Mouse (Mus musculus) thymus, postnatal 25 days (tissue): ENCODE measurements around the gene Foxe1.

Experiments
- DNase-seq: peaks from one replicate; pipeline ENCODE4 v3.0.0; 2022

Gene Foxe1

DNA sequence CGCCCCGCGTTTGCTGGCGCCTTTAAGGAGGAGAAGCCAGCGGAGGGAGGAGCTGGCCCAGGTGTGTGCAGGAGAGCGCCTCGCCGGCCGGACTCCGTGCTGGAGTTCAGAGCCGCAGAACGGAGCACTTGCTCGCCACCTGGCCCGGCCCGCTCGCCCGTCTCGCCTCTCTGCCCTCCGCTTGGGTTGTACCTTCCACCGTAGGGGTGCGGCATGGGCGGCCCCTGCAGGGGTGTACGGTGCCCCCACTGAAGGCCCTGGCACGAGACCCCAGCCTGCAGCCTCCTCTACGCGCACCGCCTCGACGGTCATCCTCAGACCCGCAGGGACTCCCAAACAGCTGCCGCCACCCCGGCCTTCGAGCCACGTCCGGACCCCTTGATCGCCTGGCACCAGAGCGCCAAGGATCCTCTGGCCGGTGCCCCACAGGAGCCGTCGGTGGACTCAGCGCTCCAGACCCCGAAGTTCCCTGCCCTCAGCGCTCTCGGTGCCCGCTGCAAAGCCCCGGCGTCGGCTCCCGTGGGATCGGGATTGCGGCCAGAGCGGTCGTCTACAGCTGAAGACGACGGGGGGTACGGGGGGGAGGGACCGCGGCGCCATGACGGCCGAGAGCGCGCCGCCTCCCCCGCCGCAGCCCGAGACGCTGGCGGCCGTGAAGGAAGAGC lies at the start of gene Foxe1:
Gene Foxe1, plus strand, starts transcription at position 14 of the 665 bp plus-strand sequence.
- no peak for DNase-seq

DNA sequence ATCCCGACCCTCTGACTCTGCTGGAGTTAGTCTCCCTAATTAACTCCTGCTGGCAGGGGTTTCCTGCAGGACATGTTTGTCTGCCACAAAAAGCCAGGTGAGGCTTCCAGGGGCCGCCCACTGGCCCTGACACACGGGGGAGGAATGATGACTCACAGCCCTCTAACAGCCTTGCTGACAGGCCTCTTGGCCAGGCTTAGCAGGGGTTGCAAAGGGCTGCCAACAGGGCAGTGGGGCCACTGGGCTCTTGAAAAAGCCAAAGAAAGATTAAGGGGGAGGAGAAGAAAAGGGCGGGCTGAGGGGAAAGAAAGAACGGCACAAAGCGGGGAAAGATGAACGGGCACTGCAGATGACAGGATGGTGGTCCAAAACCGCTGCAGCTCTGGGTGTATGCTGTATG lies 39.3 kb upstream of the Foxe1 start:
- peak; percentile 5 for DNase-seq

DNA sequence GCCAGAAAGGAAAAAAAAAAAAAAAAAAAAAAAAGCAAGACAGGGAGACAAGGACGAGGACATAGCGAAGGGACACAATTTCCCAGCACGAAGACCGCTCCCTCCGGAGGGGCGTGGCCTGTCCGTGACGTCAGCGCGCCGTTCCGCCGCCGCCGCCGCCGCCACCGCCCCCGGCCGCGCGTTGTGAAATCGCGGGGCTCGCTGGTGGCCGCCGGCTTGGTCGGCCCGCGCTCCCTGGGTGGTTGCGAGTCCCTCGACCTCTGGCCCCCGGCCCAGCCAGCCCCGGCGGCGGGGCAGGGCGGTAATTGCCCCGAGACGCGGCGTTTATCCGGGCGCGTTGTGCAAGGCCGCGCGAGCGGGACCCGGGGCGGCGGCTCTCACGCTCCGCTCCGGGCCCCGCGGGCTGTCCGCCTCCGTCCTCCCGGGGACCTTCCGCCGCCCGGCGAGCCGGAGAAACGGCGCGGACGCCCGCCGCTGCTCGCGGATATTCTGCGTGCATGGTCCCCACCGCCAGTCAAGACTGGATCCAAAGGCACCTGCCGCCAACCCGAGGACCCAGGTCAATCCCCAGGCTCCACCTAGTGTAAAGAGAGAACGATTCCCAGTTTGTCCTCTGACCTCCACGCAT lies 38.5 kb upstream of the Foxe1 start:
- peak; percentile 80 for DNase-seq

DNA sequence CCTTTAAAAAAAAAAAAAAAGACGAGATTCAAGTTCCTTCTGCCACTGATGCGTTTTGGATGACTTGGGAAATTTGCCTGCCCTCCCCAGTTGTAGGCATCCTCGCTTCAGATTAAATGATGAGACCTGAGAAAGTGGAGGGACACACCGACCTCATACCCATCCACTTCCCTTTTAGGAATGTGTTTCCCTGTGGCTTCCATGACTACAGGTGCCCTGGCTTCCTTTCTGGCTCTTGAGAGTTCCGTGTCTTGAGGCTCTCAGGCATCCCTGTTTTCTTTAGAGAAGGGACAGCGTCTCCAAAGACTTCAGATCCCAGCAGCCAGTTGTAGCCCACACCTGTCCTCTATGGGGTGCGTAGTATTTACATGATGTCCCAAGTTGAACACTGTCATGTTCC lies 38.0 kb upstream of the Foxe1 start:
- DNase-seq, result no peak

DNA sequence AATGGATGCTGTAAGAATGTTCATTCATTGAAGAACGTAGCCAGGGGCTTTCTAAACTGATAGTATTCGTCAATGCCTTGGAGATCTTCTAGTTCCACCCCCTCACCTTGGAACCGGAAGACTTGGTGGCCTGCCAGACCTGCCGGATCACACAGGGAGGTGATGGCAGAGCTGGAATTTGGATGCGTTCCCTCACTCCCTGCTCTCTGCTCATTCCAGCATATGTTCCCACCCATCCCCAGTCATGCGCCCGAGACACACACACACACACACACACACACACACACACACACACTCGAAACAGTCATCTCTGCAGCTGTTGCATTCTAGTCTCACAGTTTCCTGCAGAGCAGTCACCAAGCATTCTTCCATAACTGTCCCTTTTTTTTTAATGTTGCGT lies 36.1 kb upstream of the Foxe1 start:
- DNase-seq, result no peak

DNA sequence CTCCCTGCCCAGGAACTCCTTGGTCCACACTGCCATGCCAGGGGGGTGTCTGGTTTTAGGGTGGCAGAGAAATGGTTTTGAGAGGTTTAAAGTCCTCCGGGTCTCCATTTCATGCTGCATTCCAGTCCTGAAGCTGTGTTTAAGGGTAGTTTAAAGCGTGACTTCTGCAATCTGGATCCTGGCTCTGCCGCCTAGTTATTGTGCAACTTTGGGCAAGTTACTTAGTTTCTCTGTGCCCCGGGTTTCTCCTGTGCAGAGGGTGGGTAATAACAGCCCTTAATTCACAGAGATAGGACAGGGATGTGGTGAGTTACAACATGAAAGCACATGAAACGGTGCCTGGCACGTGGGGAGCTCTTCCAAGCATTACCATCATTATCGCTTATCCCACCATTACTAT lies 35.5 kb upstream of the Foxe1 start:
- no peak for DNase-seq

DNA sequence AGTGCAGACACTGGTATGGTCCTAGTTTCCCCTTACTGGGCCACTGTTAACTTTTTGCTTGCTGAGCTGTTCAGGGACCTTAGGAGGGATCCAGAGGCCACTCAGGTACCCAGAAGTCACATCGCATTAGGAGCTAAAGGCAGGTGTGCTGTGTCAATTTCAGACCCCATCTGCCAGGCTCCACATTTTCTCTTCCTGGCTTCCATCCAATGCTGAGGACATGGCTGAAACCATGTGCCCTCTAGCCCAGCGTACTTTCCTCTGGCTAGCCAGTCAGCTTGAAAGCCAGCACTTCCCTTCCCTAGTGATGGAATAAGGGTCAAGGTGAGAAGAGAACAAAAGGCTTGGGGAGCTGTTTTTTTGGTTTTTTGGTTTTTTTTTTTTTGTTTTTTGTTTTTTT lies 31.8 kb upstream of the Foxe1 start:
- DNase-seq, result no peak

DNA sequence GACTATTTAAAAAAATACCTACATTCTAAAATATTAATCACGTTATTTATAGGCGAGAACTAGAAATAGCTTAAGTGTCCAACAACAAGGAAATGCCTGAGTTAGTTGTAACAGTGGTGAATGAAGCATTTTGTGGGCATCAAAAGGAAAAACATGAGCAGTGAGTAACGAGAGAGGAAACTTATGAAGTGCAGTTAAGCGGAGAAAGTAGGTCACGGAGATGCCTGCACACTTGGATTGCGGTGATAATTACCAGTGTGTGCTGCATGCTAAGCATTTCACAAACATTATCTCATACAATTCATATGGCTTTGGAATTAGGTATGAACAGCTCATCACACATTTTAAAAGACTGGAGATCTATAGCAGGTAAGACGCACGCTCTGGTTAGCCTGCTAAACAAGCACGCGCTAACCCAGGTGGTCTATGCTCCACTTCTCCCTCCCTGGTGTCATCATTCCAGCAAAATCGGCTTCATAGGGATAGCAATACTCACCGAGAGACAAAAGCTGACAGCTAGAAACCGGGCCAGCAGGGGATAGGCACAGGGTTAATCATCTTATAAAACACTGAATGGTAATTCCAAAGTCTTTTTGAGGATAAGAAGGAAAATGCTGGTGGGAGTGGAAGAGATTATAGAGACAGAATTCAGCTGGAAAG lies 21.5 kb upstream of the Foxe1 start:
- DNase-seq, result no peak

DNA sequence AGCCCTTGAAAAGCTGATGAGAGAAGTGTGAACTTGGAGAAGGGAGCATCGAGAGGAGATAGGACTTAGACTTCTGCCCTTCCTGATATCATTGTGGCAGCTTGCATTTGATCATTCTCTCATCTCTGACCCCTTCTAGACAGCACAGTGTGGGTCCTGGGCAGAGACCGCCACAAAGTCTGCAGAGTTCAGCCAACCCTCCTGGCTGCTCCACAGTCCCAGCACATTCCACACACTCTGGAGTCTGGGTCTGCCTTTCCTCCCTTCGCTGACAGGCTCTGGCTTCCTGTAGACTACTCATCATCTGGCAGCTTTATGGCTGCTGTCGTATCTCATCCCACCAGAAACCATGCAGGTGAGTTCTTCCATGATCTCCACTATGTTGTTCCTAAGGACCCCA lies 20.7 kb upstream of the Foxe1 start:
- DNase-seq, result no peak

DNA sequence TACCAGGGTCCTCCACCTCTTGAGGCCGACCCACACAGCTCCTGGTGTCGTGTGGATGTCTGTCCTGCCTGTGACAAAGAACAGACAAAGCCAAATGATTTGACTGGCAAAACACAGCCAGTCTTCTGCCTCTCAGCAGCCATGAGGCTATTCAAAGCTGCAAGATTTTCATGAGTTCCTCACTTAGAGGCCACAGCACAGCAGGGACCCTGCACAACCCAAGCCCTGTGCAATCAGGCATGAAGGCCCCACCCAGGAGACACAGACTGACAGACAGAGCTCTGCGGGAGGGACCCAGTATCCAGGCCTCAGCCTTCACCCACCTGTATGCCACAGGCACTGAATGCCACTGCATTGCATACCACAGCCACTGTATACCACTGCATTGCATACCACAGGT lies 14.5 kb upstream of the Foxe1 start:
- no peak for DNase-seq

DNA sequence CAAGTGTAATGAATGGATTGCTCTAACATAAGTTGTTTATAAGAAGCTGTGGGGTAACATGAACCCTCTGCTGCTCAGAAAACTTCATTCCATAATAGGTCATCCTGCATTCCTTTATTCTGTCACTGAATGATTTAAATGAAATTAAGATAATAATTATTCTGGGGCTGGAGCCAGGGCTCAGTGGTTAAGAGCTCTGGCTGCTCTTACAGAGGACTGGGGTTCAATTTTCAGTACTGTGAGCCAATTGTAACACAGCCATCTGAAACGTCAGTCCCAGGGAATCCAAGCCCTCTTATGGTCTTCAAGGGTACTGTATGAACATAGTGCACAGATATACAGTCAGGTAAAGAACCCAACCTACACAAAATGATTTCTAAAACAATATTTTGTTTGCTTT lies 7.6 kb upstream of the Foxe1 start:
- no peak for DNase-seq

DNA sequence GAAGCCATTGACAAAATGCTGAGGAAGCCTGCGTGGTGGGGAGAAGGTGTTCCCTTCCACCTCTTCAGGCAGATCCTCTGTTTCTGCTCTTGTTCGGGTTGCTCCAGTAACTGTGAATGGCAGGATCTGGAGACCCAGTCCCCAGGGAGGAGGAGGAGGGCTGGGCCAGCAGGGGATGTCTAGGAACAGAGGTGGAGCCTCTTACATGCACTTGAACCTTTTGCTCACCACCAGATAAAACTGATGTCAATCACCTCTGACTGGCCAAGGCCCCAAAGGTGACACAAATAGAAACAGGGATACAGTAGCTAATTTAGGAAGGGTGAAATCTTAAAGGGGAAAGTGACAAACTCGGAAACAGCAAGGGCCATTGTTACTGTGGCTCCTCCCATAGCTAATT lies 5.4 kb upstream of the Foxe1 start:
- DNase-seq, result no peak

DNA sequence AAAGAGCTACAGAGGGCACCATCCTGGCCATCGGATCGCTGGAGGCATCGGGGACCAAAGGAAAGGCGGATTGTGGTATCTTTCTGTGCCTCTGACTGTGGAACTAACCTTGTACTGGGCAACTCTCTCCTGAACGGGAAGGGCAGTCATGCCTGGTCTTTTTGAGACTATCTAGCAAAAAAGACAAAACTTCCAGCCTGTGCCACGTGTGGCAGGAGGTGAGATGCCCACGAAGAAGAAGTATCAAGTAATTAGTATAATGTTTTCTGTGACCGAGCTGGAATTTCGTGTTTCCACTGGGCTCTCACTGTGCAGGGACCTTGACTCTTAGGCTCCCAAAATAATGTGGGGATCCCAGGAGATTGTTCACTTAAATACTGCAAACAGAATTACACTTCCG lies 4.4 kb upstream of the Foxe1 start:
- DNase-seq, result no peak

DNA sequence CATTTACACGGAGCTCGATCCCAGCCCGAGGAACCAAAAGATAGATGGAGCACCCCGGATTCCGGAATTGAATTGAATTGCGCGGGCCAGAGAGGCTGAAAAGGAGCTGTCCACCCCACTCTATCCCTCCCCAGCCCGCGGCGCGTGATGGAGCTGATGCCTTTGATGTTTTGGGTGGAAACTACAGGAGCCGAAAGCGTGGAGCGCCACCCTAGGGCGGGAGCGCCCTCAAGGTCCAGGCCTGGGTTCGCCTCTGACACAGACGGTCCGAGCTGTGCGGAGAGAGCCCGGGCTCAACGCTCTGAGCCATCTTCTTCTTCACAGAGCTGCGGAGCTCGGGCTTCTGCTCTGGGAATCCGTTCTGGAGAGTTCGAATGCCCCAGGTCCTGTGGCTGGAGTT lies 3.8 kb upstream of the Foxe1 start:
- no peak for DNase-seq

DNA sequence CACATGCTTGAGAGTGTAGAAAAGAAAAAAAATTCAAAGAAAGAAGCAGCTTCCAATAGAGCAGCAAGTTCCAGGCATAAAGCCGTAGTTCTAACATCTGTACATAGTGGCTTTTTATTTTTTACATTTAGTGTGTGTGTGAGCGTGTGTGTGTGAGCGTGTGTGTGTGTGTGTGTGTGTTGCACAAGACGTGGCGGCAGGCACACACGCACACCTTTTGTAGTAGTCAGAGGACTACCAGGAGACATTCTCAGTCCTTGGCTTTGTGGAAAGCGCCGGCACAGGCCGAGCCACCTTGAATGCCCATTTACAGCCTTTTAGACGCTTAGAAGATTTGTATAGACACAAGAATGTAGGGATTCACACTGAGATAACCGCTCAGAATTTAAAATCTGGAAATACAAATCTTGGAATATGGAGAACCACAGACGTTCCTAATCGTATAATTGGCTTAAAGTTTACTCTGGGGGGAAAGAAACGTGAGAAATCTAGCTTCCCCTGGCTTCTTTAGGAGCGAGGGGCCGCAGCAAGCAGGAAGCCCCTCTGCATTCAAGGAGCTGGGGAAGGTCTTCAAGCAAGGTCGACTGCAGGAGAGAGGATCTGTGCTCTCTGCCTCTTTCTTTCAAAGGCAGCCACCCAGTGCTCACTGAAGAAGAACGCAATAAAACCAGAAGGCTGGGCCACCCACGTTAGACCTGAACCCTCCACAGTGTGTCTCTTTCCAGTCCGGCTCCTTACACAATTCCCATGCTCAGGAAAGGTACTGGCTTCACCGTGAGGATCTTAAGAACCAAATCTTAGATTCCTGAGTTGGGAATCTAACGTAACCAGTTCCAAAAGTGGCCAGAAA lies 1.4 kb upstream of the Foxe1 start:
- DNase-seq, result no peak

DNA sequence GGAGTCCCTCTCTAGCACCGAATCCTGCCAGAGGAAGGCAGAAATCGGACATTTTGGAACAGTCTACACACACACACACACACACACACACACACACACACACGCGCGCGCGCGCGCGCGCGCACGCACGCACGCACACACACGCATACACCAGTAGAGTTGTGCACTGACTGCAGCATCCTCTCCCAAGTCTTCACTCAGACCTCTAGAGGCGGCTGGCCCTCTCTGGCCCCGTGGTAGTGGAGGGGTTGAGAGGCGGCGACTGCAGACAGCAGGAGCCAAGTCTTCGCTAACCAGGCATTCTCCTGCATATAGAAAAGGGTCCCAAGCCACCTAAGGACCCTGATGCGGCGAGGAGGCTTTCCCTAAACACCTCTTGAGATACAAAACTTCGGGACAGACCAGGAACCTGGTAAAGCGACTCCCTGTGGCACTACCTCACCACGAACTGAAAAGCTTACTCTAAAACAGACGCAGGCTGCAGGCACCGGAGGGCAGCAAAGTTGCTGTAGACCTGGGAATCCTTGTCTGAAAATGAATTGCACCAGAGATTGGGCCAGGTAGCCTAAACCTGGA lies 610 bp upstream of the Foxe1 start:
- DNase-seq, result no peak

DNA sequence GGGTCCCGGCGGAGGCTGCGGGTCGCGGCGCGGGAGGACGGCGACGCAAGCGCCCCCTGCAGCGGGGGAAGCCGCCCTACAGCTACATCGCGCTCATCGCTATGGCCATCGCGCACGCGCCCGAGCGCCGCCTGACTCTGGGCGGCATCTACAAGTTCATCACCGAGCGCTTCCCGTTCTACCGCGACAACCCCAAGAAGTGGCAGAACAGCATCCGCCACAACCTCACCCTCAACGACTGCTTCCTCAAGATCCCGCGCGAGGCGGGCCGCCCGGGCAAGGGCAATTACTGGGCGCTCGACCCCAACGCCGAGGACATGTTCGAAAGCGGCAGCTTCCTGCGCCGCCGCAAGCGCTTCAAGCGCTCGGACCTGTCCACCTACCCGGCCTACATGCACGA lies 879 bp downstream of the Foxe1 start:
- peak; percentile 33 for DNase-seq

DNA sequence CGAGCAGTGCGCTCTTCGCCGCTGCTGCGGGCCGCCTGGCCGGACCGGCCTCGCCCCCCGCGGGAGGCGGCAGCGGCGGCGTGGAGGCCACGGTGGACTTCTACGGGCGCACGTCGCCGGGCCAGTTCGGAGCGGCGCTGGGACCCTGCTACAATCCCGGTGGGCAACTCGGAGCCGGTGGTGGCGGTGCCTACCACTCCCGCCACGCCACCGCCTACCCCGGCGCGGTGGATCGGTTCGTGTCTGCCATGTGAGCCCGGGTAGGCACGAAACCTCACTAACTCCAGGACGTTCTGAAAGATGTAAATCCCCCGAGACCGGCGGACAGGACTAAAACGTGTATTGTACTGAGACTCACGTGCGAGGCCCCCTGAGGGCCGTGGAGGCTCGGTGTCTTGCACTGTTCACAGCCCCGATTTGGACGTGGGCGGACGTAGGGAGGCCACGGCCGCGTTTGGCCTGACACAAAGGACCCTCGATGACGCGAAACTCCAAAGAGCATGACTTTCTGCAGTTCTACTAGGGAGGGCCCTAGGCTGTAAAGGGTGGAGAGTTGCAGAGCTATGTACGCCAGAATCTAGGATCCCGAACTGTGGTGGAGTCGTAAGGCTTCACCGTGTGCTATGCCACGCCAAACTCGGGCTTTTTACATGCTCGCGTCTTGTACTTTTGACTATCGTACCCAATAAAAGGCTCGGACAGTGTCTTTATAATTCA lies 1.8 kb downstream of the Foxe1 start:
- no peak for DNase-seq

DNA sequence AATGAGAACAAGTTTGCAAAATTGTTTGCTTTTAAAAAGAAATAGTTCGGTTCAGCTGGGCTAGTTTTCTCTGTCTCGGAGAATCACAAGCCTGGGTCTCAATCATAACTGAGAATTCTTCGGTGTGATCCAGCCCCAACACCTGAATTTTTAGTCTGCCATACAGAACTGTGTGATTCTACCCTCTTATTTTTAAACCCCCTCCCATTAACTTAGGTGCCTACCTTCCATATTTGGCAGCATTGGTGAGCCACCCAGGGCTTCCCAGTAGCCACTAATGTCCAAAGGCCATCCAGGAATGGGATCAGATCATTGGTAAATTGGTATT lies 2.3 kb downstream of the Foxe1 start:
- DNase-seq, result no peak

DNA sequence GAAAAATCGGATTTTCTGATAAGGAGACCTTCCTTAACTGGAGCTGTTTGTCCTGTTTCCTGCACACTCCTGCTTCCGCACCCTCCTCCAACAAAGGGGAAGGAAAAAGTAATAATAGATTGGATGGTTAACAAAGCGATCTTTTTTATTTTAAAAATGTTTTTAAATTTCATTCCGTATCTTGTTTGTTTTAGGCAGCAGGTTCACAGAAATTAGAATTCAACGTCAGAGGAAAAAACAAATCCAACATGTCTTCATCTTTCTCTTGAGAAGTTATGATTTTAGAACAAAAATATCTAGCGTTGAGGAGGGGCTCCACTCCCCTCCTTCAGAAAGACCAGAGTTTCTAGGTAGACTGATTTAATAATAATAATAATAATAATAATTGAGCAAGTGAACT lies 2.8 kb downstream of the Foxe1 start:
- no peak for DNase-seq

DNA sequence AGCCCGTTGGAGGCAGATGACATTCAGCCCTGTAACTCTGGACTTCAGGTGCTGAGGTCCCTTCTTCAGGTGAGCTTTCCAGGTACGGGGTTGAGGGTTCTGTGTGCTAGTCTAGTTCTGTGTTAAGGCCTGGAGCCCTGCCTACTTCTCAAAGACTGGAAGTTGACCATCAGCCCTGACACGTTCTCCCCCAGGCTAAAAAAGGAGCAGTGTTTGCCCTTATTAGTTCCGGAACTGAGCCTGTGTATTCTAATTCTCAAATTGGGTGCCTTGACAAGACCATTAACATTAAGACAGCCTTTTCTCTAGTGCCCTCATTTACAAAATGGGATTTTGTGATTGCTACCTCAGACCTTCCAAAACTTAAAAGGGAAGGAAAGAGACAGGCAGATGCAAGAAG lies 3.7 kb downstream of the Foxe1 start:
- no peak for DNase-seq

DNA sequence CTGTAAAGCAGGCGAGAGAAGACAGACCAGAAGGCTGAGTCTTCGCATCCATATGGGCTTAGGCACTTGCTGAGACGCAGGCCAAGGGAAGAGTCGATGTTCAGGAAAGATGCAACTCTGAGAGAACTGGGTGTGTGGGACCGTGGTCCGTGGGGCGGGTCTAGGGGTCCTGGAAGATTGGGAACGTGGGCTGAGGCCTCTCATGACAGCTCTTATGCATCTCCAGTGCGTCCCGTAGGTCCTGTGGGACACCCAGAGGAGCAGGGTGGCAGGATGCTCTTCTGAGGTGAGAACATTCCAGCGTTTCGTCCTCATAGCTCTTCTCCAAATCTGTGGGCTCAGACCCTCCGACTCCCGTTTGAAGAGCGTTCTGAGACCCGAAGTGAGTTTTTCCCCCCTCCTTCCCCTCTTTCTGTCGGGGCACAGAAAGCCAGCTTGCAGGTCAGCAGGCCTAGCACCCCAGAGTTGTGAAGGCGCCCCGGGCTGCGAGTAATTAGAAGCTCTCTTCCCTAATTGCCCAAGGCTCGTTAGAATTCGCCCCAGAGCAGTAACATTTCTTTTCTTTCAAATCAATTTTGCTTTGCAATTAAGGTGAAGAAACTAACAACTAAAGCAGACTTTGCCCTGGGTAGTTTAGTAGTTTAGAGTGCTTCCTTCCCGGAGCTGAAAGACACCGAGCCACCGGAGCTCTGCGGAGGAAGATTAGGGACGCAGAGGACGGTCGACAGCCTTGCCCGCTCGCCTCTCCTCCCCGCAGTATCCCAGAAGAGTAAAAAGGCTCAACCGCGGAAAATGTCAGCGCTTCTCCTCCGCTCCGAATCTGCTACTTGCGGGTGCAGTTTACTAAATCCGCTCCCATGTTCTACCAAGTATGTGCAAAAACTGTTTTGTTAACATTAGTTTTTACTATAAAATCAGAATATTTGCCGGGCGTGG lies 4.4 kb downstream of the Foxe1 start:
- DNase-seq, result no peak
